Mouse (Mus musculus) left cerebral cortex, postnatal 4 days (tissue): ENCODE results near the gene Tirap. TPM values are rescaled to one million over a fixed set of nuclear protein-coding genes. Genes with fewer than 3 reads are reported as not detected.

ENCODE experiments used
- DNase-seq: peaks from one replicate; pipeline ENCODE4 v3.0.0-alpha.2; 2022
- intact Hi-C: fragments of 180-260 bp; cut with DNase I; formaldehyde crosslinking; loops from one replicate; pipeline ENCODE4 v1.15.1; 2025
- total RNA-seq, 2 experiments: library from RNA; stranded (reverse); gene quantifications; 2 replicates each; pipeline ENCODE4 v1.2.3; 2021

Gene Tirap
- 1 to 10 TPM; 3.3 to 3.6 TPM for total RNA-seq

GRCm38 (mm10) chr9:35199772-35200471 is at the start of gene Tirap, which contains the start of gene Srpr:
Gene Tirap (minus strand): TSS chr9:35200291.
Gene Srpr (plus strand): TSS chr9:35200175.
- DNase-seq, result peak; percentile 94
- intact Hi-C loops, result no loop called here

- no peak for DNase-seq
- intact Hi-C loops, result no loop called here
Measured at GRCm38 (mm10) chr9:35249476-35249875, 49.4 kb upstream of the Tirap start.

- intact Hi-C loops, result no loop called here
- DNase-seq, result no peak
Measured at GRCm38 (mm10) chr9:35247405-35247804, 47.3 kb upstream of the Tirap start.

GRCm38 (mm10) chr9:35239734-35240133 is 39.6 kb upstream of the Tirap start:
- intact Hi-C loops, result no loop called here
- no peak for DNase-seq

- intact Hi-C loops, result no loop called here
- DNase-seq, result no peak
Measured at GRCm38 (mm10) chr9:35238915-35239571, 39.0 kb upstream of the Tirap start.

GRCm38 (mm10) chr9:35238371-35238770 is 38.3 kb upstream of the Tirap start:
- intact Hi-C loops, result no loop called here
- no peak for DNase-seq

- intact Hi-C loops, result no loop called here
- no peak for DNase-seq
Measured at GRCm38 (mm10) chr9:35235996-35236395, 35.9 kb upstream of the Tirap start.

GRCm38 (mm10) chr9:35228671-35229070 is 28.6 kb upstream of the Tirap start:
- intact Hi-C loops, result no loop called here
- no peak for DNase-seq

GRCm38 (mm10) chr9:35223466-35223865 is 23.4 kb upstream of the Tirap start:
- intact Hi-C loops, result no loop called here
- no peak for DNase-seq

- intact Hi-C loops, result loop anchor here (10.0 kb wide), 1 partner anchor 327 kb away; no protein-coding TSS in a partner anchor
- no peak for DNase-seq
Measured at GRCm38 (mm10) chr9:35217963-35218362, 17.9 kb upstream of the Tirap start.

GRCm38 (mm10) chr9:35211573-35212511 is 11.8 kb upstream of the Tirap start:
- intact Hi-C loops, result loop anchor here (10.0 kb wide), 1 partner anchor 333 kb away; no protein-coding TSS in a partner anchor
- no peak for DNase-seq

- DNase-seq, result peak; percentile 99
- intact Hi-C loops, result loop anchor here (10.0 kb wide), 1 partner anchor 334 kb away; no protein-coding TSS in a partner anchor
Measured at GRCm38 (mm10) chr9:35210542-35211474, 10.7 kb upstream of the Tirap start, which contains the start of gene Foxred1. Gene Foxred1 (minus strand): TSS chr9:35211055.

- intact Hi-C loops, result no loop called here
- DNase-seq, result no peak
Measured at GRCm38 (mm10) chr9:35204421-35204820, 4.3 kb upstream of the Tirap start.

GRCm38 (mm10) chr9:35203536-35203935 is 3.4 kb upstream of the Tirap start:
- intact Hi-C loops, result no loop called here
- DNase-seq, result no peak

GRCm38 (mm10) chr9:35200529-35201060 is 504 bp upstream of the Tirap start:
- no peak for DNase-seq
- intact Hi-C loops, result no loop called here

GRCm38 (mm10) chr9:35198945-35199771 is 933 bp downstream of the Tirap start:
- no peak for DNase-seq
- intact Hi-C loops, result no loop called here

GRCm38 (mm10) chr9:35198351-35198750 is 1.7 kb downstream of the Tirap start:
- no peak for DNase-seq
- intact Hi-C loops, result no loop called here

- intact Hi-C loops, result no loop called here
- DNase-seq, result no peak
Measured at GRCm38 (mm10) chr9:35197625-35198024, 2.5 kb downstream of the Tirap start.

- intact Hi-C loops, result no loop called here
- no peak for DNase-seq
Measured at GRCm38 (mm10) chr9:35194048-35194447, 6.0 kb downstream of the Tirap start.
